Mouse (Mus musculus) T-cell, adult 2 months (primary cell): Measurements from ENCODE around the gene Tigit.
A peak's percentile ranks its signal among the peaks of the same experiment; 100 is the strongest.

Experiments
- DNase-seq: peaks from one replicate; pipeline ENCODE4 v3.0.0; 2022; ENCODE audit warnings: low spot score

Tigit gene

DNA sequence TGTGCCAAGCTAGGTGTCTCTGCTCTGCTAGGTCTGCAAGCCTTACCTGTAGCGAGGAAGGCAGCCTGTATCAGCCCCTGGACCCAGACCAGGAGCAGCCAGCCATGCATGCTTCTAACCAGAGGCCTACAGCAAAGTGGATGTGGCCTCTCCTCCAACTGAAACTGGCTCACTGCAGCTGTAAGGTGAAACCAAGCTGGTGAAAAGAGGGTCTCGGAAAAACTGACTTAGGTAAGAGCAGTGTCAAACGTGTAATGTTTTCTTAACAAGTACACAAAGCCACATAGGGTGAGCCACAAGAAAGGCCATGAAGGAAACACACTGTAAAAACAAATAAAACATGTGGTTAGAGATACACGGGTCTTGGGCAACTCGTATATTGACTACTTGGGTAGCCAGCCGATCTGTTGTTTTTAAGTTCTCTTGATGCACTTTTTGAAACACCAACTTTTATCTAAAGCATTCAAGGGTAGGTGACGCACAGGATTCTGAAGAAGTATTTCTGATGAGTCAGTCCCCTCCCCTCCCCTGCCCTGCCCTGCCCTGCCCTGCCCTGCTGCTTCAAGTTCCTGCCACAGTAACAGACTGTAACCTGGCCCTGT lies at the start of gene Tigit:
Tigit (minus strand) TSS at position 169 of the 602 bp plus-strand sequence.
- peak; percentile 81 for DNase-seq

DNA sequence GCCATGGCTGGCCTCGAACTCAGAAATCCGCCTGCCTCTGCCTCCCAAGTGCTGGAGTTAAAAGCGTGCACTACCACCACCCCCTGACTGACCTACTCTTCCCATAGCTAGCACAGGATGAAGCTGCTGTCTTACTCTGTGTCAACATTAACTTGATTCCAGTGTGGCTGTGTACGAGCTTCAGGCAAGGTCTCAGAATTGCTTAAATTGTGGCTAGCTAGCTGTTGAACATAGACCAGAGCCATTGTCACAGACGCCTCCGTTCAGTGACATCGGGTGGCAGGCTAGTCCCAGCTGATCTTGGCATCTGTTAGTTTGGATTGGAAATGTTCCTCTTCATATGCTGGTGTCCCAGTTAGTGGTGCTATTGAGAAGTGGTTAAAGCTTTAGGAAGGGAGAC lies 47.4 kb upstream of the Tigit start:
- DNase-seq = no peak

DNA sequence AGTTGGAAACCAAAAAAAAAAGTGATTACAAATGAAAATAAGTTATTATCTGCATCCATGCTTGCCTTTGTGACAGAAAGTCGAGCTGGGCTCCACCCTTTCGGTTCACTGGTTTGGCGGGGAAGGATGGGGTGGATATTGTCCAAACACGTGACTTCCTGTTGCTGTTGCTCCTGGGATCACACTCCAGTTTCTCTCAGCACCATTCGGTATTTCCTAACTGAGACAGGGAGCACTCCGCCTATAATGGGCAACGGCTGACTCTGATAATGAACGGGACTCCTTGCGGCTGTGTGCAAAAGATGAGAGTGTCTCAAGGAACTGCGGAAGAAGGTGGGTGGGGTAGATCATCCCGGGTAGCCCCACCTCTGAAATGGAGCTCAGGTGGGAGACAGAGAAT lies 46.7 kb upstream of the Tigit start:
- no peak for DNase-seq

DNA sequence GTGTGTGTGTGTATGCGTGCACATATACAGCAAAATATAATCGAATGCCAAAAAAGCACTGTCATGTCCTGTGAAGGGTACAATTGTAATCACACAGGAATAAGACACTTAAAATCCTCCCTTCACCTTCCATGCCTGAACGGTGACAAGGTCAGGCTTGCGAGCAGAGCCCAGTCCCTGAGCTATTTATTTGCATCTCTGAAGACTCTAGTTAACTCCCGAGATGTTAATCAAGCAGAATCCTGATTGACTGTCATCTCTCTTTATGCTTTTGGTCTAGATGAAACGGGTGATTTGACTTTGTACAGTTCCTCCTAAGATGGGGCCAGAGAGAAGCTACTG lies 46.2 kb upstream of the Tigit start:
- no peak for DNase-seq

DNA sequence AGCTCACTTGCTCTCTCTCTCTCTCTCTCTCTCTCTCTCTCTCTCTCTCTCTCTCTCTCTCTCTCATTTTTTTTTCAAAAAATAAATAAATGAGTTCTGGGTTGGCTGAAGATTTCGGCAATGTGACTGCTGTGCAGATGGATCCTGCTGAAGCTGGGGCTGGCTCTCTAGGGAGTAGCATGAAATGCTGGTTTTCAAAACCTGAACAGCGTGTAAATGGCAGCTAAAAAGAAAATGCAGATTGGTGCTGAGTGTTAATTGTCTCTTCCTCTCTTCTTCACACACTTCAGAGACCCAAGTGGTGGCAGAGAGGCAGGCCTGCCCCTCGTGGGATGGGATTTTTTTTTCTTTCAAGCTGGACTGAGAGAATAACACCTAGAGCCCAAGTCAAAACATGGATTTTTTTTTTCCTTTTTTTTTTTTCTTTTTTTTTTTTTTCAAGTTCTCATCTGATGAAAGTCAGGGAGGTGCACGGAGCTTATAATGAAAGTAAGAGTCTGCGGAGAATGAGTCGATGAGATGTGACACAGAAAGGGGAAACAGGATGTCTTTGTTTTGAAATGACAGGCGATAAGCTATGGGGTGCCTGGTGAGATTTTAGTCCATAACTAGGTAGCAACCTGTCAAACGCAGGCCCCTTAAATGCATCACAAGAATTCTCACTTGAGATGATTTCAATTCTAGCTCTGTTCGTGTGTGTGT lies 45.6 kb upstream of the Tigit start:
- peak; percentile 70 for DNase-seq

DNA sequence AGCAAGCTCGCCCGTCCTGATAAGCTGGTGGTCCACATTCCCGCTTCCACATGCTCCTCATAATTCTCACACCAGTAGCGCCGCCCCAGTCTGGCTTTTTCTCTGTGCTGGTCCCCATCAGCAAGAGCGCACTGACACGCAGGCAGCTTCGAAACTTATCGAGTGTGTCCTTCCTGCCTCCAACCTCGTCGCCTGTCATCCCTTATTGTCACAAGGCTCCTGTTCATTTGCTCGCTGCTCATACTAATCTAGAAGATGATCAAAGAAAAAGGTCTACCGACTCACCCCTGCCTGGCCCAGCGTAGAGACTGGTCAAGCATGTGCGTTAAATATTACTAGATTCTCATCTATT lies 45.1 kb upstream of the Tigit start:
- DNase-seq = peak; percentile 54

DNA sequence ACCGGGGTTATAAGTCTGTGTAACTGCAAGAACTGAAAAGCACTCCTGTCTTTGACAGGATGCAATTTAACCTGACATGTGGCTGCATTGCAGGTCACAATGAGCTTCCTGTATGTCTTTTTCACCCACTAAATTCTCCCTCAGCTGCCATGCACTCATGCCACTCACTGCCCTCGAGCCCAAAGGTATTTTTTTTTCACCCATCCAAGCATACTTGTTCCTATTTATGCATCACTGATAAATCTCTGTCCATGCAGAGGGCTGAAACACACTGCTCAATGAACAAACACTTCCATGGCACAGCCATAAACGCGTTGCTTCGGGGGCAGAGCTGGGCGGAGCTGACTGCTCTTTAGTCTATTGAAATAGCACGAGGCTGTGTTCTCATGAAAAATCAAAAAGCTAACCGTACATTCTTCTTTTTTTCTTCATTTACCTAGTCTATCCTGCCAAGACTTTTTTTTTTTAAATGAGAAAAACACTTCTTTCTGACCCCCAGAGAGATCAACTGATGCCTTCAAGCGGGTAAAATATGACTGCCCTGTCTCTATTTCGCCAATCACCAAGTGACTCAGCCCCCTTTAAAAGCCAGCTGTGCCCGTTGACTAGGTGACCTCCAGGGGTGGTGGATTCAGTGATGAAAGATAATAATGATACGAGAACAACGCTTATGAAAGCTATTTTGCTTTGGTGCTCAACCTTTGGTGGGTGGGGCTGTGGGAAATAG lies 44.6 kb upstream of the Tigit start:
- peak; percentile 41 for DNase-seq

DNA sequence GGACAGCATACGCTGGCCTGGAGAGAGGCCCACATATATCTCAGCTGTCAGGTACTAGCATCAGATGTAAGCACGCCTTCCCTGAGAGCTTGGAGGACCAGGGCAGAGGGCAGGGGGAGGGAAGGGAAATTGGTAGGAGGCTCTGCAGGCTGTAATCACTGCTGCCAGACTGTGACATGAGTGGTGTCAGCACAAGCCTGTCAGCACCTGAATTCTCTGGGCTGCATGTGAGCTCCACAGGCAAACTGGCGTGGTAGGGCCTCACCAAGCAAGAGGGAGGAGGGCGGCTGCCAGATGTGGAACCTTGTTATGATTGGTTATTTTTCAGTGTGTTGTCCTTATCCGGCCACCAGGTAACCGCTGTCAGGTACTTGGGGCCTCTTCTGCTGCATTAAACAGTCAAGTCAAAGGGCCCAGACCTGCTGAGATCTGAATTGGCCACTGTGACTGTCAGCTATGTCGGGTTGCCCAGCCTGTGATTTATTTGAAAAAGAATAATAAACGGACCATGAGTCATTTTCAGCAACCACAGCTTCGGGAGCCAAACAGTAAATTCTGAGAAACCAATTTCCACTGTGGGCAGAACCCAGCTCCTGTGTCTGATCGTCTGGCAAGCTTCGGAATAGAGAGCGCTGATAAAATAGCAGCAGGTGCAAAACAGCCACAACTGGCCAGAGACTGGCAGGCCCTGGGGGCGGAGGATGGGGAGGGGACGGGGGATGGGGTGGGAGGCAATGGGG lies 38.0 kb upstream of the Tigit start:
- no peak for DNase-seq

DNA sequence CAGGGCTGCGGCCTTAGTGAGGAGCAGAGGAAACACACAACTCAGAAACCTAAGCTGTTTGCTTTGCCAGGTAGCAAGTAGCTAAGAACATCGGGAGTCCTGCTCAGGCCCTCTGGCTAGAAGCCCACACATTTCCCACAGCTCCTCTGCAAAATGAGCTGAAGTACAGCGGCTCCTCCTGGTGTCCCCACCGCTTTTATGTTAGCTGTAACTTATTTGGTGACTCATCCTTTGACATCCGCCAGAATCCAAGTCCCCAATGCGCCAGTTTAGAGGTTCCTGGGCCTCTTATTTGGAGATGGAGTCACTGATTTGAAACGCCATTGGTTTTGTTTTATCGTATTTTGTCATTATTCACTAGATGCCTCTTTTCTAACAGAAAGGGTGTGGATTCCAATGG lies 36.6 kb upstream of the Tigit start:
- DNase-seq = no peak

DNA sequence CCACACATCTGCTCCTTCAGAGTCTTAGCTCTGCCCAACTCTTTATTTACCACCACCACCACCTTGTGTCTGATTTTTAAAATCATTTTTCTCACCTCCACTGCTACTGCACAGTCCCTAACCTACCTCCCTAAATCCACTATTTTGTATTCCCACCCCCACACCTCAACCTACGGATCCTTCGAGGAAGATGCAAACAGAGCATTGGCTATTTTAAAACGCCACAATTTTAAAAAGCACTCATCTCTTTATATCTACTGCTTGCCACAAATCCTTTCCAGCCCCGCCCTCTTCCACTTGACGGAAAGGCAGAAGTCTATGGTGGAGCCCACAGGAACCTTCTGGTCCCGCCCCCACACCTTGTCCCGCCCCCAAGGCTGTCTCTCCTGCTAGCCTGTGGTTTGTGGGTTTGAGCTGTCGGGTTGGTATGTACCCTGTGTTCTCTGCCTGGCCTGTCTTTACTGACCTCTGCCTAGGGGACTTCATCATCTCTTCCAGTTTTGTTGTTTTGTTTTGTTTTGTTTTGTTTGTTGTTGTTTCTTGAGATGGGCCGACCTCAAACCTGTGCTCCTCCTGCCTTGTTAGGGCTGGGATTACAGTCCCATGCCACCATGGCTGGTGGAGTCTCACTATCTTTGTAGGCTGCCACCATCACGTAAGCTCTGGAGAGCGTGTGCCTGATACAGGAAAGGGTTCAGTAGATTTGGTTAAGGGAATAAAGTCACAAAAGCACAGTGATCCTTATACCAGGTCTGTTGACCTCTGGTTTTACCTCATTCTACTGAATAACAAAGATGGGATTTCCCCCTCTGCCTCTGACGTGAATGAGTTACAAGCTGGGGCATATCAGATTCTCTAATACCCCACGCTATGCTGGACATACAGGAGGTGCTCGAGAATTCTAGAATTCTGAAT lies 35.0 kb upstream of the Tigit start:
- peak; percentile 79 for DNase-seq

DNA sequence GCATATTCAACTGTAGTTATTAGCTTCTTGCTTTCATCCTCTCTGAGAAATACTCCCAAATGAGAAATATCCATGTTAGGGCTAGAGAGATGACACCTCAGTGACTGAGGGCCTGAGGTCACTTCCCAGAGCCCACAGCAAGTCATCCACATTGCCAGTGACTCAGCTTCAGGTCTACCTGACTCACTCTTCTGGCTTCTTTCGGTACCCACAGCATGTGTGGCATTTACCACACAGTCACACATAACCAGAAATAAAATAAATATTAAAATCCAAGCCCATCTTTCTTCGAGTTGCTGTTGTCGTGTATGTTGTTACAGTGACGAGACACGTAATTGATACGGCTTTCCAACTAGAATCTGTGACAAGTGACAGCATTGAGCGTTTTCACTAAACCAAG lies 33.8 kb upstream of the Tigit start:
- DNase-seq = no peak

DNA sequence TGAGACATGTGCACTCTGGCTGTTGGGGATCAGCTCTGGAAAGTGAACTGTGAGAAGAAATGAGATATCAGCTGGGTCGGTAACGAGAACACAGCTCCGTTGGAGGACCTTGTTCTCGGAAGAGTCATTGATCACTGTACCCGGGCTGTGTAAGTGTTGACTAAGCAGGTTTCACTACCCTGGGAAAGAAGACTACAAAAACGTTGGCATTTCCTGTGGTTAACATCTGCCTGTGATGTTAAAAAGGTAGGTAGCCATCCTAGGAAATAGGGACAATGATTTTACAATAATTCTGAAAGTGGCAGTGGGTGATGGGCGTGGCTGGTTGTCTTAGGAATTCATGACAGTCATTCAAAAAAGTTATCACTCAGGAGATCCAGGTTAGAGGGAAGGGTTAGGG lies 31.9 kb upstream of the Tigit start:
- no peak for DNase-seq

DNA sequence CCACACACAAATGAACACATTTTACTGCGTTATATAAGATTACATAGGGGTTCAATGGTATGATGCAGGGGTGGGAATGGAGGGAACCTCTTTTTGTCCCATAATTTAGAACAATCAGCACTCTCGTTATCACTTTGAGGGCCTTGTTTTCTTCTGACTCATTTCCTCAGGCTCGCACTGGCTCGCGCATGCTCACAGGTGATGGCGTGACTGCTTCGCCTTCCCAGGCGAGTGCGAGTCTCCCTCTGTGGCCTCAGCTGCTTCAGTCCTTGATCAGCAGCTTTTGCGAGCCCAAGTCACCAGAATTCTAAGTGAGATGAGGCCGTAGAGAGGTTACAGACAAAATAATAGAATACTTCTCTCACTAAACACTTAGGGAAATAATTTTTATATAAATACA lies 30.2 kb upstream of the Tigit start:
- no peak for DNase-seq

DNA sequence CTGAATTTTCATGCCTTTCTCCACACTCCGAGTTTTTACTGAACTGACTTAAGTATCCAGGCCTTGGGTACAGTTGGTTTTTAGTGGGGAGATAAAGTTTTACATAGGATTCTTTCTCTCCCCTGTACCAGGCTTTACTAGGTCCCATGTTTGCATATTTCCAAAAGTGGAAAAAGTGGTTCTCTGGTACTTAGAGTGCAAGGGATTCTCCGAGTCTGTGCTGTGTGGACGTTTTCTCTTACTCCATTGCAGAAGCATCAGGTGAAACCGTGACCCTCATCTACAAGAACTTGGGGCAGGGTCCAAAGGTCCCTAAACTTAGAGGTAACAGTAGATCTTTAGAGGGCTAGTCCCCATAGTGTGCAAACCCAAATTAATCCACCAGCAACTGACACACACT lies 28.7 kb upstream of the Tigit start:
- DNase-seq = no peak

DNA sequence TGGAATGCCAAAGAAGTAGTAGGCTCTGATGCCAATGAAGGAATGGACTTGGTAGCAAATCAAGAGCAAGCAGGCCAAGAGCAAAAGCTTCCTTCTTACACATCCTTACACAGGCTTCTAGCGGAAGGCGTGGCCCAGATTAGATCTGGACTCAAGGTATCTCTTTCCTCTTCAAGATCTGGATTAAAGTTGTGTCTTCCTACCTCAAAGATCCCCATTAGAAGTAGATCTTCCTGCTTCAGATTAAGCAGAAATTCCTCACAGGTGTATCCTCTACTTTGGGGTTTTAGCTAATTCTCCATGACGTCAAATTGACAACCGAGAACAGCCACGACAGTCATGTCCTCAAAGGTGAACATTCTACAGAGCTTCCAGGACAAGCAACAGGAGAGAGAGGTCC lies 27.8 kb upstream of the Tigit start:
- DNase-seq = no peak

DNA sequence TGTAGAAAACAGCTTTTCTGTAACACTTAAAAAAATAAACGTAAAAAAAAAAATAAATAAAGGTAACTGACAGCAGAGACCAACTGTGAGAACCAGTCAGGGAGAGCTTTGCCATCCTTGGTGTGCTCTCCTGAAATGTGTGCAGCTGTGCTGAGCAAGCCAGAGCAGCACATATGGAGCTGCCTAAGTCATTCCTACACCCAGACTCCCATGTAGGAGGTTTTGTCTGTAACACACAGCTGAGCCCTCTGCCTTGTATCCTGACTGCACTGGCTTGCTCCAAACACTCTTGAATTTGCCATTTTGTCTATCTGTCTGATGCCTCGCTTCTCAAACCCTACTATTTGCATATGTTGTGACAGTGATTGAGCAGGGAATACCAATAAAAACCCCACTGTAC lies 27.0 kb upstream of the Tigit start:
- no peak for DNase-seq

DNA sequence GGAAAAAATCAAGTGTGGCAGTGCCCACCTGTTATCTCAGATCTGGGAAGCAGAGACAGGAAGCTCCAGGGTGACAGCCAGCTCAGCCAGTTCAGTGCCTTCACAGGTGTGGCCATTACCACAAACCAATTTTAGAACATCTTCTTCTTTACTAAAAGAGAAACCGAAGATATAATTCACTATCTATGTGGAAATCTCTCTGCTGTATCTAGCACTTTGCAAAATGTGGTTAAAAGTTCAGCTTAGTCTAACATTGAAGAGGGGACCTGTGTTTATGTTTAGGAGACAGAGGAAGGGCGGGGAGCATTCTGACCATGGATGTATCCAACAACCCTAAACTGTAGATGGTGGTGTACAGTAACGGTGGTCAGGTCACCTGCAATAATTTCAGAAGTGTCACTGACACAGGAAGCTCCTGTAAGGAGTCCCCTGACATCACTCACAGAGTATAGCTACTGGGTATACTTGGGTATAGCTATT lies 26.3 kb upstream of the Tigit start:
- DNase-seq = peak; percentile 65

DNA sequence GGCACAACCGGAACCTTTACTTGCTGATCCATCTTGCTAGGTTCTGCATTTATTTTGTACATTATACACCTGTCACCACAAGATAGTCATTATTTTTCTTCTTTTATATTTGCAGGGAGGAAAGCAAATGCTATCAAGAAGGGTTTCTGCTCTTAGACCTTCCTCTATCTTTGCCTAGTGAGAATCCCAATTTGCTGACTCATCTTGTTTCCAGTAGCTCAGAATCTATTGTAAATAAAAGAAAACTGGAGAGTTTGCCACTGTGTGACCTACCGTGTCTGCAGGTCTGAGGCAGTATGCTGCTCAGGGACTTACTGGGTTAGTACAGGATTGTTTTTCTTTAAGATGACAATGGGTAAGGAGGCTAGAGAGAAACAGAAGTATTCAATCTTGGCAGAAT lies 24.0 kb upstream of the Tigit start:
- no peak for DNase-seq

DNA sequence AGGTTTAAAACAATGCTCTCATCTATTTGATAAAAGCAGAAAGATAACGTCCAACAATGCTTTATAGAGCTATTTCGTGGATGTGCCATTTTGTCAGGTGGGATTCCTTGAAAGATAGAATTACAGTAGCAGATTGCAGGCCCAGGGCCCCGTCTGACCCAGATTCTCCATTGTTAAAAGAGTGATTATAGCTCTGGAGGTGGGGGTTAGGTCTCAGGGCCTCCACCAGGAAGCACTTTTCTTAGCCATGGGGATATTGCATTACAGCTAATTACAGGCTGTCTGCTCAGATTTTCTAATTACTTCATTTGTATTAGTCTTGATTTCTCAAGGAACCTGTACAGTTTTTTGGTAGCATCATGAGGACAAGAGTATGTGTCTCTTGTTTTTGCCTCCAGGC lies 10.5 kb upstream of the Tigit start:
- DNase-seq = no peak

DNA sequence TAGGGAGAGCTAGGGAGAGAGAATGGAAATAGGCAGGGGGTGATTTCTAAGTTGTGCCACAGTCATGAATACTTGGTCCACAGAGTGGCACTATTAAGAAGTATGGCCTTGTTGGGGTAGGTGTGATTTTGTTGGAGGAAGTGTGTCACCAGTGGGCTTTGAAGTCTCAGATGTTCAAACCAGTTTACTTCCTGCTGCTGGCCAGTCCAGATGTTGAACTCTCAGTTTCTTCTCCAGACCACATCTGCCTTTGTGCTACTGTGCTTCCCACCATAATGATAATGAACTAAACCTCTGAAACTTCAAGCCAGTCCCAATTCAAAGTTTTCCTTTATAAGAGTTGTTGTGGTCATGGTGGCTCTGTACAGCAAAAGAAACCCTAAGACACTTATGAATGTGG lies 8.8 kb upstream of the Tigit start:
- no peak for DNase-seq

DNA sequence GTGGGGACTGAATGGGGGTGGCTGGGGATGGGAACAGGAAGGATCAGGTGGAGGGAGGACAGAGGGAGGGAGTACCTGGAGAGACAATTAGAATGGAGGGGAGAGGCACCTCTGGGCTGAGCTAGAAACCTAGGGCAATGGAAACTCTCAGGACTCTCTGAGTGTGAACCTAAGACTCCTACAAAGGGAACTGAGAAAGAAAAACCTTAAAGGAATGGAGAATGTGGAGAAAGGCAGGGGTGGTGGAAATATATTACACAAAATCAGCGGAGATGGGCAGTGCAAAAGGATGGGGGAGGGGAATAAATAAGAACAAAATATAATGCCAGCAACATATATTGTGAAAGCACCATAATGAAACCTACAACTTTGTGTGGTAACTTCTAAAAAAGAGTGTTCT lies 8.0 kb upstream of the Tigit start:
- DNase-seq = no peak

DNA sequence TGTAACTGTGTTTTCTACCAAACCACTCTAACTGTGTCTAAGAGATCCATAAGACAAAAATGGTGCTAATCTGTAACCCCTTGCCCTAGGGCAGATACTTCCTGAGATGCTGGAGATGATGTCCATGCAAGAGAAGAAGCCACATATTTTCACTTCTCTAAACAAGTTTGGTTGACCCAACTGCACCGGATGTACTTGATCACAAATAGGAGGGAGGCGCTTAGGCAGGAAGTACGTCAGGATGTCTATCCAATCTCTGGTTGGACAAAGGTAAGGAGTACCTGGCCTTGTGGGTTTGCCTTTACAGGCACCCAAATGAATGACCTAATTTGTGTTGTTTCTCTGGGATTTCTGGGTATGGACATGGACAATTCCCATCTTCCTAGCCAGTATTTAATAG lies 4.3 kb upstream of the Tigit start:
- DNase-seq = no peak
